Mouse (Mus musculus): ENCODE results near the gene Stk24. TPM values are rescaled to one million over a fixed set of nuclear protein-coding genes. Genes with fewer than 3 reads are reported as not detected.

Stk24 gene
- polyA plus RNA-seq, 1 experiment from 2014 or later = 51.5 TPM

DNA sequence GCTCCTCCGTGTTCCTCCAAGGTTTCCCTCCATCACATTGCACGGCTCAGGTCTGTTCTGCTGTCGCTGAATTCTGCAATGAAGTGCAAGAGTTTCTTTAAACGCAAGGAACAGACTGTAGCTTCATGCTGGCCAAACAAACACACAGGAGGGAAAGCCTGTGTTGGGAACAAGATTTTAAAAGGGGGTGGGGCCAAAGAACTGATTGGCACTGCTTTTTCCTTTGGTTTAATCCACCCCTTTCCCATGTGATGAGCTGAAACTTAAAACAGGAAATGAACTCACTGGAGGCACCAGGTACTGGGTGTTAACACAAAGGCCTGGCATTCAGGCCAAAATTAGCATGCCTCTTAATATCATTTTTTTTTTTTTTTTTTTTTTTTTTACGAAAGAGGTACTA, 131.5 kb downstream of the Stk24 start:
- no peak for ATAC-seq (ENCODE audit: low FRiP score, low TSS enrichment)
- Histone ChIP-seq H3K36me3 (ENCODE audit: control insufficient read depth, insufficient read depth, low read length) (peaks cover 41% of the 10 kb centered on the region), H3K27ac (ENCODE audit: low read depth, low read length) (no peak overlapping the region), H3K27me3 (ENCODE audit: control insufficient read depth, insufficient read depth, low read length) (no peaks in the 10 kb centered on the region), H3K4me3 (ENCODE audit: low read length) (no peak overlapping the region), H3K4me2 (replicated peaks; ENCODE audit: low read depth, low read length) (no peak overlapping the region), H3K4me1 (ENCODE audit: control insufficient read depth, insufficient read depth, low read length) (no peaks in the 10 kb centered on the region), H3K9me3 (ENCODE audit: control insufficient read depth, low read length) (no peaks in the 10 kb centered on the region), H3K9ac (ENCODE audit: low read depth, low read length) (no peak overlapping the region)
- WGBS = 87% methylated on average over 5 of the region's 5 CpGs

DNA sequence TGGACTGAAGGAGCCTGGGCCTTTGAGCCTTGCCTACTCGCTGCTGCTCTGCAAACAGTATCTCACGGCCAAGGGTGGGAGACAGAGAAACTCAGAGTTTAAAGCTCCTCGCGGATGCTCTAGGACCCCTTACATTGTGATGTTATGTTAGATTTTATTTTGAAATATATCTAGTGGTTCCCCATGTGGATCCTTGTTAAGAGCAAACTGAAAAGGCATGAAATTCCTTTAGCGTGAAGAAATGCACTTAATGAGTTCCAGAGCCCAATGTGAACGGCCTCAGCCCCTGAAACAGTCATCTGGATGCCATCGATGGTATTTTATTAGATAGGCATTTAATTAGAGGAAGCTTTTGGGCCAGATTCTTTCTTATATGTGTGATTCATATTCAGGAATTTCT, 132.5 kb downstream of the Stk24 start:
- Histone ChIP-seq H3K4me2 (replicated peaks; ENCODE audit: low read depth, low read length) (no peak overlapping the region), H3K27me3 (ENCODE audit: control insufficient read depth, insufficient read depth, low read length) (no peaks in the 10 kb centered on the region), H3K4me1 (ENCODE audit: control insufficient read depth, insufficient read depth, low read length) (no peaks in the 10 kb centered on the region), H3K27ac (ENCODE audit: low read depth, low read length) (no peak overlapping the region), H3K9ac (ENCODE audit: low read depth, low read length) (no peak overlapping the region), H3K36me3 (ENCODE audit: control insufficient read depth, insufficient read depth, low read length) (peaks cover 42% of the 10 kb centered on the region), H3K9me3 (ENCODE audit: control insufficient read depth, low read length) (no peaks in the 10 kb centered on the region), H3K4me3 (ENCODE audit: low read length) (no peak overlapping the region)
- WGBS = 69% methylated on average over 7 of the region's 7 CpGs
- ATAC-seq (ENCODE audit: low FRiP score, low TSS enrichment) = no peak

DNA sequence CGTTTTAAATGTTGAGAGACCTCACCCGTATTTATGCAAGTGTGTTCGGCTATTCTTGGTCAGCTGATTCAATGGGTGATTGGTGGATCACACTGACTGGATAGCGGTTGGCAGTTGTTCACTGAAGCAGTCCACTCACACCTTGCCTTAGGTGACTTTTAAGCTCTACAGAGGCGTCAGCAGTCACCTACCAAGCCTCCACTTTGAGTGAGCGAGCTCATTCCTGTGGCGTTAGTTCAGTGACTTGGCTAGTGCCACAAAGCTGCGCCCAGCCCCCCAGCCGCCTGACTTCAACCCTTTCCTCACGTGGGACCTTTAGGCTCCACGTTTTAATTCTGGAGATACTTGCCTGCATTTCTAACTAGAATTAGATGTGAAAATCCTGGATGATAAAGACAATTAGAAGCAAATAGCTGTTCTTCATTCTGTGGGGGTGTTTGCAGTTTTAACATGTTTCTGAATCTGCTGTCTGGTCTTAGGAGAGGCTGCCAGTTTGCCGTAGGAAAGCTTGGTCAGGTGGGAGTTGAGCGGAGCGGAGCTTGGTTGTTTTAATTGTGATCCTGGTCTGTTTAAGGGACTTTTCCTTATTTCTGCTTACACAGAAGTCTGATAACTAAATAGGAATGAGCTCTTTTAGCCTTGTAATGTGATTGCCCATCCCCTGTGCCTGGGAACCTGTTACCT, 133.6 kb downstream of the Stk24 start:
- Histone ChIP-seq H3K4me1 (ENCODE audit: control insufficient read depth, insufficient read depth, low read length) (no peaks in the 10 kb centered on the region), H3K27me3 (ENCODE audit: control insufficient read depth, insufficient read depth, low read length) (no peaks in the 10 kb centered on the region), H3K4me3 (ENCODE audit: low read length) (no peak overlapping the region), H3K27ac (ENCODE audit: low read depth, low read length) (no peak overlapping the region), H3K9ac (ENCODE audit: low read depth, low read length) (no peak overlapping the region), H3K36me3 (ENCODE audit: control insufficient read depth, insufficient read depth, low read length) (peaks cover 48% of the 10 kb centered on the region), H3K9me3 (ENCODE audit: control insufficient read depth, low read length) (no peaks in the 10 kb centered on the region), H3K4me2 (replicated peaks; ENCODE audit: low read depth, low read length) (no peak overlapping the region)
- no peak for ATAC-seq (ENCODE audit: low FRiP score, low TSS enrichment)
- WGBS = 83% methylated on average over 14 of the region's 14 CpGs

DNA sequence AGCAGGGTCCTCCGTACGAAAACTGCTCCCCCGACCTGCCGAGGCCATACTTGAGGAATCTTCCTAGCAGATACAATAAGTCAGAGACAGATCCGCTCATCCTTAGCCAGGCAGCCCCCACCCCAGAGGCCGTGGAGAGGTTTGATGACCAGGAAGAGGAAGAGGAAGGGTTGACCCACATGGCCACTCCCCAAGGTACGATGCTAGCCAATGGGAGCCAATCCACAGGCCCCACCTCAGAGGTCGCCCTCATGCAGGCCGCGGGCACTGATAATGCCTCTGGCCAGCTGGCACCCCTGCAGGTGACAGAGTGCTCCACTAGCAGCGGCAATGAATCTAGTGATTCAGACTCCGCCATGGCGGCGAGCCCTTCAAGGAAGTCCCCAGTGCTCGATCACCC, 135.7 kb downstream of the Stk24 start:
- 94% methylated on average over 15 of the region's 15 CpGs for WGBS
- no peaks in the 10 kb centered on the region for H3K9me3 ChIP-seq (ENCODE audit: control insufficient read depth, low read length)
- ATAC-seq (ENCODE audit: low FRiP score, low TSS enrichment) = no peak
- no peaks in the 10 kb centered on the region for H3K4me1 ChIP-seq (ENCODE audit: control insufficient read depth, insufficient read depth, low read length)
- H3K9ac ChIP-seq (ENCODE audit: low read depth, low read length) = no peak overlapping the region
- no peak overlapping the region for H3K27ac ChIP-seq (ENCODE audit: low read depth, low read length)
- no peaks in the 10 kb centered on the region for H3K27me3 ChIP-seq (ENCODE audit: control insufficient read depth, insufficient read depth, low read length)
- H3K36me3 ChIP-seq (ENCODE audit: control insufficient read depth, insufficient read depth, low read length) = peaks cover 56% of the 10 kb centered on the region
- H3K4me3 ChIP-seq (ENCODE audit: low read length) = no peak overlapping the region
- H3K4me2 ChIP-seq (replicated peaks; ENCODE audit: low read depth, low read length) = no peak overlapping the region

DNA sequence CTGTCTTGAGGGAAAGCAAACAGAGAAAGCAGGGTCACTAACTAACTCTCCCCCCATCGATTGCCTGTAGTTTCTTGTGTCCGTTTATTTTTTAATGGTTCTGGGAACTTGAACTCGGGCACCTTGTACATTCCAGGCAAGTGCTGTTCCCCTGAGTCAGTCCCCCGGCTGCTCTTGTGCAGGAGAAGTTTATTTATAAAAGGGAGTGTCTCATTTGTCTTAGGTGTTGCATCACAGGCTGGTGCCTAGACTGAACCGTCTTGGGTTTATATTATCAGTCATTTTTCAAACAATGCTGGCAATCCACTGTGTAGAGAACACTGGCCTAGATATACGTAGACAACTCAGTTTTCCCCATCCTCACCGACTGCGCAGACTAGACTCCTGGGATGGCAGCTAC, 140.4 kb downstream of the Stk24 start:
- Histone ChIP-seq H3K9me3 (ENCODE audit: control insufficient read depth, low read length) (no peaks in the 10 kb centered on the region), H3K4me1 (ENCODE audit: control insufficient read depth, insufficient read depth, low read length) (no peaks in the 10 kb centered on the region), H3K27me3 (ENCODE audit: control insufficient read depth, insufficient read depth, low read length) (no peaks in the 10 kb centered on the region), H3K36me3 (ENCODE audit: control insufficient read depth, insufficient read depth, low read length) (peaks cover 72% of the 10 kb centered on the region), H3K27ac (ENCODE audit: low read depth, low read length) (no peak overlapping the region), H3K9ac (ENCODE audit: low read depth, low read length) (no peak overlapping the region), H3K4me3 (ENCODE audit: low read length) (no peak overlapping the region), H3K4me2 (replicated peaks; ENCODE audit: low read depth, low read length) (no peak overlapping the region)
- no peak for ATAC-seq (ENCODE audit: low FRiP score, low TSS enrichment)
- 65% methylated on average over 8 of the region's 8 CpGs for WGBS

DNA sequence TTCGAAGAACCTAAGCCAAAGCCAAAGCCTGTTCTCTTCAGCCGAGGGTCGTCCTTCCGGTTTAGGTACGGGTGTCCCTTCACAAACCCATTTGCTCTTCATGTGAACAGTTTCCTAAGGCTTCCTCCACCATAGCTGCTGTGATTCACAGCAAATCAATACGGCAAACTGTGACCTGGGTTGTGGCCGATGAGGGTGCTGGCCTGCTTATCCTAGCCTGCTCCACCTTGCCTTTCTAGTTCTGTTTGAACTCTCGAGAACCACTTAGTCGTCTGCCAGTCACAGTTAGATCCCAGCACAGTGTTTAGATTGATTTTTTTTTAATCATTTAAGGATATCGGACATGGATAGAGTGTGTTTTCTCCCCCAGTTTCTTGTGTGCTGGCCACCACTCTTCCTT, 141.1 kb downstream of the Stk24 start:
- Histone ChIP-seq H3K36me3 (ENCODE audit: control insufficient read depth, insufficient read depth, low read length) (peaks cover 71% of the 10 kb centered on the region), H3K9me3 (ENCODE audit: control insufficient read depth, low read length) (no peaks in the 10 kb centered on the region), H3K4me3 (ENCODE audit: low read length) (no peak overlapping the region), H3K4me2 (replicated peaks; ENCODE audit: low read depth, low read length) (no peak overlapping the region), H3K27ac (ENCODE audit: low read depth, low read length) (no peak overlapping the region), H3K27me3 (ENCODE audit: control insufficient read depth, insufficient read depth, low read length) (no peaks in the 10 kb centered on the region), H3K4me1 (ENCODE audit: control insufficient read depth, insufficient read depth, low read length) (no peaks in the 10 kb centered on the region), H3K9ac (ENCODE audit: low read depth, low read length) (no peak overlapping the region)
- WGBS = 91% methylated on average over 10 of the region's 10 CpGs
- ATAC-seq (ENCODE audit: low FRiP score, low TSS enrichment) = no peak

DNA sequence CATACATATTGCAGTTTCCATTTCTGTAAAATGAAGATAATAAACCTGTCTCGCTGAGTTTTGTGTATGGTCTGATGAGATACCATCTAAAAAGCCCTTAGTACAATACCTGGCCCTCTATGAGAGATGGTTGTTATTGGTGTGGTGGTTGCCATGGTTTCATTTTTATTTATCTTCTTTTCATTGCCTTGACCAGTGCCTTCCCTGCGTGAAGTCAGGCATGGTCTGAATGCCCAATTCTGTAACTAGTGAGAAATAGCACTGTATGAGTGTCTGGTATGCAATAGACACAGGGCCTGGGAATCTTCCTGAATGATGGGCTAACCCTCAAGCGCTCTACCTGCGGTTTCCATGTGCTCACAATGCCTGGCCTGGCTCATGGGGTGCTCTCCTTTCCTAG, 143.1 kb downstream of the Stk24 start:
- Histone ChIP-seq H3K4me3 (ENCODE audit: low read length) (no peak overlapping the region), H3K9ac (ENCODE audit: low read depth, low read length) (no peak overlapping the region), H3K9me3 (ENCODE audit: control insufficient read depth, low read length) (no peaks in the 10 kb centered on the region), H3K4me1 (ENCODE audit: control insufficient read depth, insufficient read depth, low read length) (no peaks in the 10 kb centered on the region), H3K27me3 (ENCODE audit: control insufficient read depth, insufficient read depth, low read length) (no peaks in the 10 kb centered on the region), H3K4me2 (replicated peaks; ENCODE audit: low read depth, low read length) (no peak overlapping the region), H3K36me3 (ENCODE audit: control insufficient read depth, insufficient read depth, low read length) (peaks cover 69% of the 10 kb centered on the region), H3K27ac (ENCODE audit: low read depth, low read length) (no peak overlapping the region)
- no peak for ATAC-seq (ENCODE audit: low FRiP score, low TSS enrichment)
- WGBS = 91% methylated on average over 4 of the region's 4 CpGs

Other genes starting within 250 kb of the Stk24 start
- 0.15 and 0.20 TPM in 2 replicates for gene Slc15a1, start 125.2 kb upstream of the Stk24 start, polyA plus RNA-seq (2014; fragmentation: Nextera tagmentation; extraction: Ambion mirVana)

Data from kidney, embryonic 14.5 days (tissue).